Mouse (Mus musculus) kidney, adult 2 months (tissue): ENCODE results near the gene Ivd.

Experiments used
- CTCF ChIP-seq: fragments of 200-500 bp; conservative IDR thresholded peaks from 2 replicates; pipeline ENCODE4 v1.5.1; 2011; ENCODE audit warnings: low read depth, mild to moderate bottlenecking, control low read depth, low read length, moderate library complexity, mixed read lengths; ENCODE audit not compliant: insufficient read depth, insufficient read length
- POLR2A ChIP-seq: fragments of 200-500 bp; IDR thresholded peaks from one replicate; pipeline ENCODE4 v1.6.1; 2011; ENCODE audit warnings: low read depth, low read length, control low read depth

- no peak for TF ChIP-seq CTCF
- TF ChIP-seq POLR2A = no peak
Measured at GRCm38 (mm10) chr2:118824396-118824795, 37.4 kb upstream of the Ivd start.
